Mouse (Mus musculus): ENCODE results near the gene Uqcrq.

DNA sequence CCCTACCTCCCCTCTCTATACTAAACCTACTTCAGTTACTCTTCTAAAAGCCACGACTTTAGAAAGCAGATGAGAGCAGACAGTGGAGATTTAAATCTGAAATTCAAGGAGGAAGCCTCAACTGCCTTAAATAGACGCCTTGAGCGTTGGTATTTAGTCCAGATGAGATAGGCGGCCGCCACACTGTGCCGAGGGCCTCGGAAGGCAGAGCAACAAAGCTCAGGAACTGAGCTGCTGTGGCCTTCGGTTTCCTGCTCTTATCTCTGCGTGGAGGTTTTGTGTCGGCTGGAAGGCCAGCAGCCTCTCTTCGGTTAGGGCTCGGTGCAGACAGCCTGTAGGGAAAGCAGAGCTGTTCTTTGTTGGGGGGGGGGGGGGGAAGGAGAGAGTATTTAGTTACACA is 11.3 kb upstream of the Uqcrq start:
- TF ChIP-seq MAFK (IDR thresholded peaks at IDR 0.05; ENCODE audit: insufficient read depth, low read depth, low read length) (no peak), HCFC1 (IDR thresholded peaks at IDR 0.05; ENCODE audit: borderline replicate concordance, insufficient read depth, low read length) (no peak), CHD2 (IDR thresholded peaks at IDR 0.05; ENCODE audit: low read depth, low read length) (no peak)

All from ES-E14 (cell line).